Mouse (Mus musculus) megakaryocyte, embryonic 14.5 days (primary cell): ENCODE measurements around the gene BC049352. TPM values are rescaled to one million over a fixed set of nuclear protein-coding genes. Genes with fewer than 3 reads are reported as not detected.

Source experiments
- H3K27me3 ChIP-seq: replicated peaks from 2 replicates; pipeline ENCODE3; 2012; ENCODE audit warnings: inconsistent platforms
- H3K36me3 ChIP-seq: replicated peaks from 2 replicates; pipeline ENCODE3; 2012; ENCODE audit warnings: low read length, inconsistent platforms, mixed read lengths
- H3K4me1 ChIP-seq: 2 replicates; pipeline ENCODE4 v1.6.1; 2012; ENCODE audit warnings: inconsistent platforms
- H3K4me3 ChIP-seq: replicated peaks from 2 replicates; pipeline ENCODE3; 2012; ENCODE audit warnings: moderate library complexity, mild to moderate bottlenecking, inconsistent platforms
- H3K9me3 ChIP-seq: 2 replicates; pipeline ENCODE4 v1.6.1; 2012; ENCODE audit warnings: inconsistent platforms
- FLI1 ChIP-seq: IDR thresholded peaks from 2 replicates; pipeline ENCODE4 v1.6.1; 2012; ENCODE audit warnings: low read length, inconsistent platforms, mixed read lengths
- GATA1 ChIP-seq: IDR thresholded peaks from 3 replicates; pipeline ENCODE4 v1.6.1; 2012; ENCODE audit warnings: mixed read lengths, low read length, inconsistent platforms, borderline replicate concordance
- polyA plus RNA-seq: library from polyadenylated mRNA; stranded (reverse); fragments of >175 nt; gene quantifications from 2 replicates; pipeline ENCODE4 v1.2.3, GENCODE M21; 2012; ENCODE audit warnings: low replicate concordance; ENCODE audit not compliant: insufficient read depth

BC049352 gene
- polyA plus RNA-seq, 1 experiment = 0.13 TPM

GRCm38 (mm10) chr9:45245432-45245831, 63.6 kb downstream of the BC049352 start:
- Histone ChIP-seq H3K4me1 (peaks cover 99% of the 10 kb centered on the region), H3K27me3 (peaks cover 8% of the 10 kb centered on the region), H3K9me3 (no peaks in the 10 kb centered on the region), H3K4me3 (no peak overlapping the region), H3K36me3 (peaks cover 31% of the 10 kb centered on the region)
- TF ChIP-seq FLI1 (no peak), GATA1 (no peak)

GRCm38 (mm10) chr9:45246060-45246459, 64.3 kb downstream of the BC049352 start:
- Histone ChIP-seq H3K4me1 (peaks cover 99% of the 10 kb centered on the region), H3K27me3 (peaks cover 3% of the 10 kb centered on the region), H3K36me3 (peaks cover 38% of the 10 kb centered on the region), H3K9me3 (no peaks in the 10 kb centered on the region), H3K4me3 (peak overlapping the region; percentile 7)
- TF ChIP-seq FLI1 (no peak), GATA1 (no peak)

- Histone ChIP-seq H3K4me3 (peak overlapping the region; percentile 4), H3K9me3 (no peaks in the 10 kb centered on the region), H3K27me3 (no peaks in the 10 kb centered on the region), H3K36me3 (peaks cover 46% of the 10 kb centered on the region), H3K4me1 (peaks cover 100% of the 10 kb centered on the region)
- no peak for TF ChIP-seq GATA1
- no peak for TF ChIP-seq FLI1
Measured at GRCm38 (mm10) chr9:45247536-45247935, 65.7 kb downstream of the BC049352 start.

GRCm38 (mm10) chr9:45250306-45250705, 68.5 kb downstream of the BC049352 start:
- H3K4me1 ChIP-seq = peaks cover 100% of the 10 kb centered on the region

GRCm38 (mm10) chr9:45251281-45251680, 69.5 kb downstream of the BC049352 start:
- peak; percentile 63; the same call in 1 of the 3 replicates for TF ChIP-seq GATA1
- peak; percentile 53; the same call in 1 of the 2 replicates for TF ChIP-seq FLI1
- Histone ChIP-seq H3K36me3 (peaks cover 78% of the 10 kb centered on the region), H3K4me1 (peaks cover 100% of the 10 kb centered on the region), H3K27me3 (no peaks in the 10 kb centered on the region), H3K4me3 (peak overlapping the region; percentile 86), H3K9me3 (no peaks in the 10 kb centered on the region)

More at GRCm38 (mm10) chr9:45250306-45250705, 68.5 kb downstream of the BC049352 start:
- TF ChIP-seq FLI1 (no peak), GATA1 (no peak)
- Histone ChIP-seq H3K4me3 (peak overlapping the region; percentile 15), H3K36me3 (peaks cover 69% of the 10 kb centered on the region), H3K9me3 (no peaks in the 10 kb centered on the region), H3K27me3 (no peaks in the 10 kb centered on the region)

- peaks cover 100% of the 10 kb centered on the region for H3K4me1 ChIP-seq
- H3K4me3 ChIP-seq = peak overlapping the region; percentile 86
- H3K36me3 ChIP-seq = peaks cover 83% of the 10 kb centered on the region
- no peaks in the 10 kb centered on the region for H3K27me3 ChIP-seq
- no peaks in the 10 kb centered on the region for H3K9me3 ChIP-seq
- TF ChIP-seq GATA1 = no peak
- no peak for TF ChIP-seq FLI1
Measured at GRCm38 (mm10) chr9:45251990-45252389, 70.2 kb downstream of the BC049352 start.

GRCm38 (mm10) chr9:45252395-45252794, 70.6 kb downstream of the BC049352 start:
- Histone ChIP-seq H3K27me3 (no peaks in the 10 kb centered on the region), H3K36me3 (peaks cover 87% of the 10 kb centered on the region), H3K4me3 (peak overlapping the region; percentile 77), H3K9me3 (no peaks in the 10 kb centered on the region), H3K4me1 (peaks cover 100% of the 10 kb centered on the region)
- TF ChIP-seq GATA1 = no peak
- no peak for TF ChIP-seq FLI1

- TF ChIP-seq GATA1 (no peak), FLI1 (no peak)
- peaks cover 100% of the 10 kb centered on the region for H3K4me1 ChIP-seq
- H3K9me3 ChIP-seq = no peaks in the 10 kb centered on the region
- H3K36me3 ChIP-seq = peaks cover 92% of the 10 kb centered on the region
- peak overlapping the region; percentile 76 for H3K4me3 ChIP-seq
- H3K27me3 ChIP-seq = no peaks in the 10 kb centered on the region
Measured at GRCm38 (mm10) chr9:45254021-45254420, 72.2 kb downstream of the BC049352 start.

- H3K4me3 ChIP-seq = peak overlapping the region; percentile 79
- H3K9me3 ChIP-seq = no peaks in the 10 kb centered on the region
- TF ChIP-seq GATA1 (no peak), FLI1 (no peak)
- H3K36me3 ChIP-seq = peaks cover 92% of the 10 kb centered on the region
- H3K4me1 ChIP-seq = peaks cover 98% of the 10 kb centered on the region
- H3K27me3 ChIP-seq = no peaks in the 10 kb centered on the region
Measured at GRCm38 (mm10) chr9:45254605-45255004, 72.8 kb downstream of the BC049352 start.

- no peaks in the 10 kb centered on the region for H3K27me3 ChIP-seq
- H3K36me3 ChIP-seq = peaks cover 93% of the 10 kb centered on the region
- no peaks in the 10 kb centered on the region for H3K9me3 ChIP-seq
- TF ChIP-seq GATA1 = no peak
- no peak for TF ChIP-seq FLI1
- peaks cover 98% of the 10 kb centered on the region for H3K4me1 ChIP-seq
- peak overlapping the region; percentile 79 for H3K4me3 ChIP-seq
Measured at GRCm38 (mm10) chr9:45255431-45255830, 73.6 kb downstream of the BC049352 start.
